Mouse (Mus musculus) heart, adult 8-10 months (tissue): ENCODE data around the gene Ogfod2. TPM values are rescaled to one million over a fixed set of nuclear protein-coding genes. Genes with fewer than 3 reads are reported as not detected.
A peak's percentile ranks its signal among the peaks of the same experiment; 100 is the strongest.

Source experiments
- DNase-seq: peaks from one replicate; pipeline ENCODE4 v3.0.0; 2022; ENCODE audit warnings: low spot score
- total RNA-seq, 4 experiments: library from RNA; stranded (reverse); gene quantifications; 2 replicates each; pipeline ENCODE4 v1.2.4; 2022

Gene Ogfod2
- 10 to 100 TPM; 14.1 to 20.7 (median 19.2) TPM for total RNA-seq

DNA sequence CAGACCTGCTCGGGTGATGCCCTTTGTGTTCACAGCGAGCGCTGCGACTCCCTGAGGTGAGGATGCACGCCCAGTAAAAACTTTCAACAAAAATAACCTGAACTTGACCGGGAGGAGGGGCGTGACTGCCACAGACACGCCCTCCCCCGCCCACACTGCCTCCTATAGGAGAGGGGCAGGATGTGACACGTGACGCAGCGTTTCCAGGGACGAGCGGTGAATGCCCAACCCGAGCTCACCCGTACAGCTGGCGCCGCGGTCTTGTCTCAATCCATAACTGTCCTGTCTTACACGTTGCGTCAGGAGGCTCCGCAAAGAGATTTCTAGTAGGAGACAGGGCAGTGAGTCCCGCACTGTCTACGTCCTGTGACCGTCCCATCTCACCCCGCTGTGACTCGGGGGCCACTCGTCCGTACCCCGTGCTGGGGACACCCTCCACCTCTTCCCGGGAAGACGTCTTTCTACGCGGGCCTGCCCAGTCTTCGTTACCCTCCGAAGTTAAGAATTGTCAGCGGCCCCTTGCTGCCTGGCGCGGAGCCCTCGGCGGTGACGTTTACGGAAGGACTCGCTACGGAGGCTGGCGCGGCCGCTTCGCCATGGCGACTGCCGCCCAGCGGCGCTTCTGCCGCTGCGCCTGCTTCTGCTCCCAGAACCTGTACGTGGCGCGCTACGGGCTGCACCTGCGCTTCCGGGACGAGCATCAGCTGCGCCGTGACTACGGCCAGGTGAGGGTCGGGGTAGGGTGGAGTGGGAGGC, at the start of gene Ogfod2:
Gene Ogfod2 (plus strand): TSS at position 556 of the 756 bp plus-strand sequence.
- peak; percentile 93 for DNase-seq

GRCm38 (mm10) chr5:124069657-124070056, 42.4 kb upstream of the Ogfod2 start:
- DNase-seq = no peak

- DNase-seq = no peak
Measured at GRCm38 (mm10) chr5:124073682-124074081, 38.4 kb upstream of the Ogfod2 start.

- DNase-seq = peak; percentile 26
Measured at GRCm38 (mm10) chr5:124074845-124075307, 37.2 kb upstream of the Ogfod2 start.

- no peak for DNase-seq
Measured at GRCm38 (mm10) chr5:124075716-124076115, 36.4 kb upstream of the Ogfod2 start.

GRCm38 (mm10) chr5:124076559-124076958, 35.5 kb upstream of the Ogfod2 start:
- DNase-seq = no peak

DNA sequence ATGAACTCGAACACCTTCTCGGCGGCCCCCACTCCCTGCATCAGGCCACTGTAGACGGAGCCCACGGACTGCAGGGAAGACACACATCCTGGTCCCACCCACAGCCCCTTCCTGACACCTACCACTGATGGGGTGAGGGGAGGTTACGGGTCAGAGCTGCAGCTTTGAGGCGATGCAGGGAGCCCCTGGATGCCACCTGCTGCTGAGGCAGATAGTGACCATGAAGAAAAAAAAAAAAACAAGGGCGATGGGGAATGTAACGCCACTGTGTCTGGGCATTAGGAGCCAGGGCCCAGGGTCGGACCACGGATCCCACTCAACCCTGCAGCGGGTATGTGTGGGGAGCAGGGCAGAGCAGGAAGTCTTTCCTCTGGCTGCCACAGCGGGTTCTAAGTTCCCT, 34.9 kb upstream of the Ogfod2 start:
- no peak for DNase-seq

DNA sequence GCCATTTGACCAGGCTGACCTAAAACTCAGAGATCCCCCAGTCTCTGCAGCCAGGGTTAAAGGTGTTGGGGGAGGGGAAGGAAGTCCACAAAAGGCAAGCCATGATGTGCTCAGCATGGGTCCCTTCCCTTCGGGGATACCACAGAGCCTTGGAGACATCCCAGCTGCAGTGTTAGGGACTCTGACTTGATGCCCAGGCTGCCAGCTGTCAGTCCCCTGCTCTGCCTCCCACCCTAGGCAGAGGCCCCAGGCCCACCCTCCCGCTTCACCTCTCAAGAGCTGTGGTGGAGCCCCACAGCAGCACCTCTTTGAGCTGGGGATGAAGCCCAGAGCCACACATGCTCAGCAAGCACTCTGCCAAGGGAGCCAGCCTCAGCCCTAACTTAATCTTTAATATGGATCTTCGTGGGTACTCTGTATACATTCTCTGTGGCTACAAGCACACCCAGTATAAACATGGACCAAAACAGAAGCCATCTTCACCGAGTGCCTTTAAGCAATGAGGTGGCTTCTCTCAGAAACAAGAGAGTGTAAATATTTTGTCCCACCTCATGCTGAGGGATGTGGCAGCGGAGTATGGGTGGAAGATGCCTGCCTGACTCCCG, 34.1 kb upstream of the Ogfod2 start:
- DNase-seq = no peak

GRCm38 (mm10) chr5:124078794-124079416, 33.2 kb upstream of the Ogfod2 start:
- no peak for DNase-seq

DNA sequence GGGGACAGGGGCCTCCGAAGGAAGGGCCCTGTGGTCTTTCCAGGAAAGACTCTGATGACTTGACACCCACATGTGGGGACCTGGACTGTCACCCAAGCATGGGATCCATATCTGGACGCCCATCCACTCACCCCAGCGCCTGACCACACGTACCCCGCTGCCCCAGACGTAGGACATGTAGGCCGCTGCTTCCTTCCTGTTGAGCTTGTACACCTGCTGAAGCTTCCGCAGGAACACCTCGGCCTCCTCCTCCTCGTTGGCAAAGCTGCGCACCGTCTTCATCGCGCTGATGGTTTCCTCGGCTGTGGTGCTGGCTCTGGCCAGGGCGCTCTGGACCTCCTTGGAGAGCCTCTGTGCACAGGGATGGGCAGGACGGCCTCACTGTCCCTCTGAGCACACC, 32.2 kb upstream of the Ogfod2 start:
- no peak for DNase-seq

DNA sequence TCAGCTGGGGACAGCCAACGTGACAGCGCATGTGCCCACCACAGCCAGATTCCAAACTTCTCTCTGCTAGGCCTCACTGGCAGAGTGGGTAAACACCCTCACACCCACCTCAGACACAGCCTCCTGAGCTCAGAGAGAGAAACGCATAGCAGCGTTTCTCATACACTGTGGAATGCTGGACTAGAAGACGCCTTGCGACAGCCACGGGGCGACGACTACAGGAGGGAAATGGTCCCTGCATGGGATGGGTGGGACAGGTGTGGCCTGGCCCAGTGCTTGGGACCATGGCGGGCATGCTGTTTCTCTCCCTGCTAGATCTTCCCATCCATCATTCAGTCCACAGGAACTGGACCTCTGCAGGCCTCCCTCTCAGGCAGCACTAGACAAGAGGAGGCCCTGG, 29.6 kb upstream of the Ogfod2 start:
- no peak for DNase-seq

GRCm38 (mm10) chr5:124082941-124083688, 29.0 kb upstream of the Ogfod2 start:
- no peak for DNase-seq

DNA sequence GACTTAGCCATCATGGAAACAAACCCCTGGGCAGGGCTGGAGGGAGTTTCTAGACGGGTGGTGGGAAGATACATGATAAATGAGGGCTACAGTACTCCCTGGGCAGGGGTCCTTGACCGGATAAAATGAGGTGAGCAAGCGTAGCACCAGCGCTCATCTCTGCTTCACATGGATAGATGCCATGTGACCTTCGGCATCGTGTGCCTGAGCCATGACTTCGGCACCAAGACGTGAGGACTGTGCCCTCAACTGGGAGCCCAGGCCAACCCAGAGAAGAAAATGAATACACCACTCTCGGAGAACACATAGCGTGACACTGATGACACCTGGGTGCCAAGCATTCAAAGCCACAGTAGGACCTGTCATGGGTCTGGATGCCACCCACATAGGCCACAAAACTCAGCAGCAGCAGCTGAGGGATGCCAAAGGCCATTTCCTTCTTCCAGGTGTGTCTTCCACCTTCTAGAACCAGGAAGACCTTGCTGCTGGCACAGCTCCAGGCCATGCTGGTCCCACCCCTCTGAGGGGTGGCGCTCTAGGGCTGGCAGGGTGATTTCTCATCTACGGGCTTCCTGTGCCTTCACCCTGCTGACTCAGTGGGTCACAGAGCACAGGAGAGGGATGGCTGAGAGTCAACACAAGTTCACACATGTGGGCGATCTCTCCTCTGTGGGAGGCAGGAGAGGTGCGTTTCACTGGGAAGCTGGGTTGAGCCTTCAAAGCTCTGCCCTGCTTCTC, 28.1 kb upstream of the Ogfod2 start:
- no peak for DNase-seq

- peak; percentile 85 for DNase-seq
Measured at GRCm38 (mm10) chr5:124084588-124085173, 27.4 kb upstream of the Ogfod2 start.

GRCm38 (mm10) chr5:124085513-124085912, 26.6 kb upstream of the Ogfod2 start:
- DNase-seq = no peak

- no peak for DNase-seq
Measured at GRCm38 (mm10) chr5:124086876-124087275, 25.2 kb upstream of the Ogfod2 start.

- no peak for DNase-seq
Measured at GRCm38 (mm10) chr5:124089868-124090267, 22.2 kb upstream of the Ogfod2 start.

- DNase-seq = no peak
Measured at GRCm38 (mm10) chr5:124091951-124092406, 20.1 kb upstream of the Ogfod2 start.

DNA sequence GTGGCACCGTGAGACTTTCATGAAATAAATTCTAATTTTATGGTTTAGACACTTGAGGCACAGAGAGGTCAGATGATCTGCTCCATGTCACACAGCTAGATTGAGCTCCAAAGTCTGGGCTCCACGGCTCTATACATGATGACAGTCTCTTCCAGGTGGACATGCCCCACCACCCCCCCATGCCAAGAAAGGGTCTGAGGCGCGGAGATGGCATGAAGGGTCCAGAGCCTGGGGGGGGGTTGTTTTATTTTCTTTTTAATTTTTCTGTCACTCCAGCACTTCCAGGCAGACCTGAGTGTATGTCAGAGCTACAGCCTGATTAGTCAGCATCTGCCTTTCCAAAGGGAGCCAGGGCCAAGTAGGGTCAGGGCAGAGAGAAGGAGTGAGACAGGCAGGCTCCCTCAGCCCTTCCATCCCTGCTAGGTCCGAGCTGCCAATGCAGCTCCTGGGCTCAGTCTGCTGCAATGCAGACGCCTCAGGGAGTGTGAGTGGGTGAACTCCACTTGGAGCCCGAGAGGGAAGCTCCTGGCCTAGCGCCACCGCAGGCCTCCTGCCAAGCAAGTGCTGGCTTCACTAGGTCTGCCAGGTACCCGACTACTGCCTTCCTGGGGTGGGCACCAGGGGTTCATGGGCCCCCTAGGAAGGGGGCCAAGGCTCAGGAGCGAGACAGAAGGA, 18.8 kb upstream of the Ogfod2 start:
- peak; percentile 38 for DNase-seq
